Mouse (Mus musculus): Measurements from ENCODE around the gene Gldc.

DNA sequence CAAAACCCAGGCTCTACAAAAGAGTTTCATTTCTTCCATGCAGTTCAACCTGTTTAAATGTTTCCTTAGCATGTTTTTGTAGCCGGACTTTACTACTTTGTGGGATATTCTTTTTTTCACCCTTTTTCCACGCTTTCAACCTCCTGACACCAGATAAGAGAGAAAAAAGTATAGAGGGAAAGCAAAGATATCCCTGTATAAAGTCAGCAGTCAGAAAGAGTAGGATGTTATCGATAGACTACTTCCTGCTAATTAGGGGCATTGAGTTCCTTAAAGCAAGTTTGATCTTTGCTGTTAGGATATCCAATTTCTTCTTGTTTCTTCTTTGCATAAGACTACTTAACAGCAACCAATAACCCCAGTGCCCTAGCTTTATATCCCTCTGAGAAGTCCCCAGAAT, 123.8 kb downstream of the Gldc start:
- TF ChIP-seq CTCF (IDR thresholded peaks at IDR 0.05) (no peak), EP300 (IDR thresholded peaks at IDR 0.05) (no peak)

Data from lung, postnatal 0 days (tissue).